Mouse (Mus musculus): ENCODE data around the gene Adgrf1. TPM values are rescaled to one million over a fixed set of nuclear protein-coding genes. Genes with fewer than 3 reads are reported as not detected.

The Adgrf1 gene
- total RNA-seq (2014; fragmentation: Nextera tagmentation), result not detected in 2 replicates
- not detected in 2 replicates for total RNA-seq (2017)

DNA sequence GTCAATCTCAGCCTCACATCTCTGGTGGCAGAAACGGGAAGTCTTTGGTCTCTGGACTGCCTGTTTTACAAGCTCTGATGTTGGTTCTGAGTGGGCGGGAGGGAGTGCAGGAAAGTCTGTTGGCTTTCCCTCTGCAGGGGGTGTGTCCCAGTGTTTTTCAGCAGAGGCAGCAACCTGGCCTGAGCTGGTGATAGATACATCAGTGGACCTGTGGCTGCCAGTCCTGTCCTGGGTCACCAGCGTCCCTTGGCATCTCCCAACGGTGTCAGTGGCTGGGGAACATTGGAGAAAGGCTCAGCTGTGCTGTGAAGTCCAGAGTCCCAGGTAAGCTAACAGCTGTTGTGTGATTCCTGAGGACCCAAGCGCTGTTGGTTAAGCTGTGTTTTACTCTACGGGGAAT is at the start of gene Adgrf1:
TSS of gene Adgrf1 (plus strand) at position 169 of the 400 bp plus-strand sequence.
- peak; percentile 60 for ATAC-seq (replicated peaks; ENCODE audit: poor library complexity, severe bottlenecking)

DNA sequence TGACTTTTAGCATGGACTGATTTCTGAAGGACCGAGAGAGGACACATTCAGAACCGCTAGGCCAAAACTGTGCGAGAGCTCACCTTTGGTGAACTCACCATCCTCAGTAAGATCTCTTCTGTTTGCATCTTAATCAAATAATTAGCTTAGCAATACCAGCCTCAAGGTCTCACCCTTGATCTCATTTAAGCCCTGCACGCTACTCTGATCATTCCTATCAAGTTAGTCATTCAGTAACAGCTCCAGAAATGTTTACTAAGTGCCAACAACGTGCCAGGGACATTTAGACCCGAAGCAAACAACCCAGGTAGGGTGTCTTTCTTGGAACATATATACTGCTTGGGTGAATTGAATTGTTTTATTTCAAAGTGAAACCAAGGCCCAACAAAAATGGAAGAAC is 44.0 kb upstream of the Adgrf1 start:
- no peak for ATAC-seq (replicated peaks; ENCODE audit: poor library complexity, severe bottlenecking)

DNA sequence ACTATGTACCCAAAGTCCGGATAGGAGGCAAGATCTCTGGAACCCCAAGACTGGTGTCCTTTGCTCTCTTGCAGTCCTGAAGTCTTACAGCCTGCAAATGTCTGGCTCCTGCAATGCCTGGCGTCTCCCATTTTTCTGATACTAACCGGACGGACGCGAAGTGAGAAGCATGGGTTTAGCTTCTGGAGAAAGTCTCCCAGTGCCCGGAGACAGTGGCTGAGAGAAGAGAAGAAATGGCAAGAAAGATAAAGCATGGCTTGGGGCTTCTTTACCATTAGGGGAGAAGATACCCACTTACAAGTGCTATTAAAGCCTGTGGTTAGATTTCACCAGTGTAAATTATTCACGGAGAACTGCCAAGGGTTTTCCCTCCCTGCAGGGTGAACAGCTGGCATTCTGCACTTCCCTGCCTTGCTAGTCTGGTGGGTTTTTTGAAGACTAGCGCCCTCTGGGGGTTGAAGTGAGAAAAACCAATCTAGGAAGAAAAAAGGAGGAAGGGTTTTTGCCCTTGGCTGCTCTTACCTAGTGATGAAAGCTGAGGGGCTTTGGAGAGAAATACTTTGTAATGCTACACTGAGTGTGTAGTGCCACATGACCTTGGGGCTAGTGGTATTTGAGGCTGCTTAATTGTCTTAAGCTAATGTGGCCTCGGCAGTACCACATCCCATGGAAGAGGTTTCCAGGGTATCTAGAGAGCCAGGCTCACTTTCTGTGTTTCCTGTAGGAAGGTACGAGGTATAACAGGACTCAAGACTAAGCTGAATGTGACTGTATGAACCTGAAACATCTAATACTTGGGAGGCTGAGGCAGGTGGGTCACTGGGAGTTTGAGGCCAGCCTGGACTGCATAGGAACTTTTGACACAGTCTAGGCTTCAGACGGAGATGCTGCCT is 40.3 kb upstream of the Adgrf1 start:
- peak; percentile 78 for ATAC-seq (replicated peaks; ENCODE audit: poor library complexity, severe bottlenecking)

DNA sequence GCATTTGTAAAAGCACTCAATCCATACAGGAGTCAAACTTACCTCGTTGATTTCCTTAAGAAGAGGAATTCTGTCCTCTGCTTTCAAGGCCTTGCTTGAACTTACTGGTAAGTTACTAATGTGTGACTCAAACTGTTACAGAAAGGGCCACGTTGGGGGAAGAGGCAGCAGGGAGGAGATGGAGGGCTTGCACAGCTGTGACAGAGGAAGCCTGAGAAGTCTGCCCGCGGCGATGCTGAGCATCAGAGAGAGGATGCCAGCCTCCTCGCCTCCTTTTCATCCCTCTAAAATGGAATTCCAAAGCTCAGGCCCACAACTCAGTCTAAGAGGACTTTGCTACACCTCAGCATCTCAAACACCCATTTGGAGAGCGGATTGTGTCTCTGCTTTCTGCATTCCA is 39.3 kb upstream of the Adgrf1 start:
- no peak for ATAC-seq (replicated peaks; ENCODE audit: poor library complexity, severe bottlenecking)

DNA sequence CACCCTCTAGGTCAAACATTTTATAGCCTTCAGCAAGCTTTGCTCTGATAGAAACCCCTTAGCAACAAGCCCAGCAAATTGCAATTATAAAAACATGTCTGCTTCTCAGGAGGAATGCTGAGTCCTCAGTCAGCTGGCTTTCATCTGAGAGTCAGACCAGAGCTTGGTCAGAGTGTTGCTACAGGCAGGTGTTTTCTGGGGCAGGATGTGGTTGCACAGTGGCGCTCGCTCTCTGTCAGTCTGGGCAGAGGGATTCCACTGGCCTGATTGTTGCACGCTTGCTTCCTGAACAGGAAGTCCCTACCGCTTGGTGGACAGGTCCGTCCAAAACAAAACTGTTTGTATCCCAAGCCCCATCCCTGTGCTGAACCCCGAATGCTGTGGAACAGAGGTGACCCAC is 37.4 kb upstream of the Adgrf1 start:
- peak; percentile 81 for ATAC-seq (replicated peaks; ENCODE audit: poor library complexity, severe bottlenecking)

DNA sequence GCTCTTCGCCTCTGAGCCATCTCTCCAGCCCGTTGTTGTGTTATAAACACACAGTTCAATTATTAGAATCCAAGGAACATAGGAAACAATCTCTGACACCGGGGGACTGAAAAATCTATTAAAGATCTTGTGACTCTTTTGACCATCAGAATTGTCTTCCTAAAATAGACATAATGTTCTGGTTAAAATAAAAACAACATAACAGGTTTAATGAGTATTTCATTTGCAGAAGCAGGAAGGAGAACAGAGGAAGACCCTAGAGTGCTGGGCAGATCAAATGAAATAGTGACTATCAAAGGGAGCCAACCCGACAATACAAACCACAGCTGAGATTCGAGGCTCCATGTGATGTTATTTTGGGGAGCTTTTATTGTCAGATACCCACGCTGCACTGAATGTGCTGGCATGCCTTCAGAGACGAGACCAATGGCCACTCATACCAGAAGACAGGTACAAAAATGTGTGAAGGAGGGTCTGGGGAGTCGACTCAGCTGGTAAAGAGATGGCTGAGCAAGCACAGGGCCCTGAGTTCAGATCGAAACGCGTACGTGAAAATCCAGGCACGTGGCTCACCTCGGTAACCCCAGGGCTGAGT is 33.4 kb upstream of the Adgrf1 start:
- no peak for ATAC-seq (replicated peaks; ENCODE audit: poor library complexity, severe bottlenecking)

DNA sequence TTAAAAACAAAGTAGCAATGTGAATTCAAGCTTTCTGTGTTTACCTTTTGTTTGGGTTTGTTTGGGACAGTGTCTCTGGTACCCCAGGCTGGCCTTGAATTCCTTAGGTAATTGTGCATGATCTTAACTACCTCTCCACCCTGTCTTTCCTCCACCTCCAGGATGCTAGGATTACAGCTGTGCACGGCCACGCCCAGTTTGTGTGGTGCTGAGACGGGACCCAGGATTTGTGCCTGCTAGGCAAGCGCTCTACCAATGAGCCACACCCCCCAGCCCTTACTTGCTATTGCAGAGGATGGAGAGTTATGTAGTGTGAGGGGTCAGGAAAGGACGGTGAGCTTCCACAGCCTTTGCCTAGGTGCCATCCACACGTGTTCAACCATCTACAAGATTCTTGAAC is 31.1 kb upstream of the Adgrf1 start:
- ATAC-seq (replicated peaks; ENCODE audit: poor library complexity, severe bottlenecking), result no peak

DNA sequence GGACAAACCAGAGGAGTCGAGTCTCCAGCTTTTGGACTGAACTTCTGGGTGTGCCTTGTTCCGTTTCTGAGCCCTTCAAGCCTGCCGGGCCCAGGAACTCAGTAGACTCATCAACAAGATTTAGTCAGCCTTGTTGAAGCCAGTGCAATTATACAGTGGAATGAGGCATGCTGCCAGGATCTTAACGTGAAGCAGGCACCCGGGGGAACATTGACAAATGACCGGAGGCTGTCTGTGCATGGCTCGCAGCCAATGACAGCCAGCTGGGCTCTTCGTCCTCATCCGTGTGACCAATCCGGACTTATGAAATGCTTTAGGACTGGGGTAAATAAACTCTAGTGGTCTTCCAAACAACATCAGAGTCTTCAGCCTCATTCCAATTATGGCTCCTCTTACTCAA is 29.0 kb upstream of the Adgrf1 start:
- no peak for ATAC-seq (replicated peaks; ENCODE audit: poor library complexity, severe bottlenecking)

DNA sequence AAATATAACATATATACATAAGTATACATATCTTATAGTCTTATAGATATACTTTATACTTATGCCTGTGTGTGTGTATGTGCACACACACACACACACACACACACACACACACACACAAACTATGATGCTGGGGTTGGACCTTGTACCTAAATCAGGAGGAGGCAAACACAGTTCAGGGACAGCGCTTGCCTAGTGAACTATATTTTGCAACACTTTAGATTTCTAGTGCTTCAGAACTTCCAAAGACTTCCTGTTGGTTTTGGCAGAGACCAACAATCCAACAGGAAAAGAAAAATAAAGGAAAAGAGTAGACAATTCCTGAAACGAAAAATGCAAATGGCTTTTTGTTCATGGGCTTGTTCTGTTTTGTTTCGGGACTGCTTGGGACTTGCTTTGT is 27.5 kb upstream of the Adgrf1 start:
- ATAC-seq (replicated peaks; ENCODE audit: poor library complexity, severe bottlenecking), result no peak

DNA sequence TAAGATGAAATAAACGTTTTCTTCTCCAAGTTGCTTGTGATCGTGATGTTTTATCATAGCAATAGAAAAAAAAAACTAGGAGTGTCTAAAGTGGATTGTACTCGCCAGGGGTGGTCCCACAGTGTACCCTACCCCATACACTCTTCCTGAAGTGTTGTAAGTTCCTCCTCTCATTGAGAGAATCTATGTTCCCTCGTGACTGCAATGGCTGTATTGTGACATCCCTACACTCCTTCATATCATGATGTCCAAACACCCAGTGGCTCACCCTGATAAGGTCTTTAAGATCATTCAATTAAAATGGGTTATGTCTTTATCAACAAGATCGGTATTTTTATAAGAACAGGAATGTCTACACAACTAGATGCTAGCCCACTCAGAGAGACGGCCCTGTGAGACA is 24.8 kb upstream of the Adgrf1 start:
- ATAC-seq (replicated peaks; ENCODE audit: poor library complexity, severe bottlenecking), result peak; percentile 68

DNA sequence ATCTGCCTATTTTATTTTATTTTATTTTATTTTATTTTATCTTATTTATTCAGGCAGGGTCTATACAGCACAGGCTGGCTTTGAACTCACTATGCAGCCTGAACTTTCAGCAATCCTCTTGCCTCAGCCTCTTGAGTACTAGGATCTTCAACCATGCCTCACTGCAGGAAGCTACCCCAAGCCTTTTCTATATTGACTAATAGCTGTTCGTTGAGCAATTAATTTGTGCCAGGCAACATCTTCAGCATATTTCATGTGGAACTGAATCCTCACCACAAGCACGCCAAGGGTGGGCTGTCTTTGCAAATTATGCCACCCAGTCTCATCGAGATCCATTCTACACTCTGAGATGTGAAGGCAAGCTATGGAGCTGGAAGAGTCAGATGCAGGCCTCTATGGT is 22.9 kb upstream of the Adgrf1 start:
- peak; percentile 72 for ATAC-seq (replicated peaks; ENCODE audit: poor library complexity, severe bottlenecking)

DNA sequence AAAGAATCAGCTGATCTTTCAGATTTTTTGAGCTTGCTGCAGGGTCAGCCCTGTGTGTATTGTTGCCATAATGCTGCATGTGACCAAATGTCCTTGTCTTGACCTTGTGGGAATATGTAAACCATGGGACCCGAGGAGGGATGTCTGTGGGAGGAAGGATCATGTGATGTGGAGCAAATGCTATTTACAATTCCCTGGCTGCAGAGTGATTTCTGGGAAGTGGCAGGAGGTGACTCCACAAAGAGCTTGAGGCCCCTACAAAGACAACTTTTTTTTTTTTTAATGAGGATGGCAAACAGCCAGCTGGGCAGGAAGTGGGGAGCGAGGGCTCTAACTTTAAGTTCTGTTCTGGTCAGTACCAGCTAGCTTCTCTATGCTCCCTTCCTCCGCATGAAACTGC is 20.5 kb upstream of the Adgrf1 start:
- ATAC-seq (replicated peaks; ENCODE audit: poor library complexity, severe bottlenecking), result no peak

DNA sequence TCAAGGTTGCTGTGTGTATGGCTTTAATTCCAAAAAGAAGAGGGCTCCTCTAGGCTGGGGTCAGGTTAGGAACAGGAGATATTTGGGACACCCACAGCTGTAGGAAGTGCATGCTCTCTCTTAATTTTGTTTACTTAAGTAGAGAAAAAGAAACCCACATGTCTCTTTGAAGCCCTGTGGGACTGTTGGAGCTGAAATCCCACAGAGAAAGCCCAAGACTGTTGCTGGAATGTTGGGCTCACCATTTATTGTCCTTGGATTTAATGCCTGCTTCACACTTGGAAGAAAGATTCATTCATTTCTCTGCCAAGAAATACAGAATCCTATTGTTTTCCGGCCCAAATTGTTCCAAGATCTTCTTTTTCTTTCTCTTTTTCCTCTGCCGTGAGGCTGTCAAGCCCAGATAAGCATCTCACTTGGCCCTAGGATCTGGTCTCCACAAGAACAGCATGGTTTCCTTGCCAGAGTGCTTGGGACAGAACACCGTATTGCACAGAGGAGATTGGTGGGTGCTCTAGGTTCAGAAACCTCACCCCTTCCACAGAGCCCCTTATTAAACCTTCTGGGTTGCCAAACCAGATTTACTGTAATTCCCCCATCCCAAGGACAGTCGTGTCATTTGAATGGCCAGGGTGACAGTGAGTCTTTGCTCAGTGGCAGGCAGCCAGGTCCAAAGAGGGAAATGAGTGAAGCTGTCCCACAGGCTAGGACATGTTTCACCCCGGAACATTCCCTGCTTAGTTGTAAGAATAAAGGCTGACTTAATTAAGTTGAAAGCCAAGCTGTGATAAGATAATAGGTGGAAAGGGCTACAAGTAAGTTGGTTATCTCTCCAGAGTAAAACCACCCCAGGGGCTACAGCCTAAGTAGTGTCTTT is 18.6 kb upstream of the Adgrf1 start:
- no peak for ATAC-seq (replicated peaks; ENCODE audit: poor library complexity, severe bottlenecking)

DNA sequence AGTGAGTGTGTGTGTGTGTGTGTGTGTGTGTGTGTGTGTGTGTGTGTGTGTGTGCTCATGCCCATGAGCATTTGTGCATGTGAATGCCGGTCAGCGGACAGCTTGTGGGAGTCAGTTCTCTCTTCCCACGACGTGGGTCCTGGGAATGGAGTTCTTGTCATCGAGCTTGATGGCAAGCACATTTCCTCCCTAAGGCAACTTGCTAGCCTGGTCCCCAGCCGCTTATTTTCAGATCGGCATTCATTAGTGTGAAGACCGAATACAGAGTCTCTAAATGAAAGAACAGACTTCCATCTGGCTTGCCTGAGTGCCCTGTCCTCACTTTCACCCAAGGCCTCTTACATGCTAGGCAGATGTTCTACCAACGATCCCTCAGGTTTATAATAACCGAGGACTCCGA is 17.3 kb upstream of the Adgrf1 start:
- ATAC-seq (replicated peaks; ENCODE audit: poor library complexity, severe bottlenecking), result no peak

DNA sequence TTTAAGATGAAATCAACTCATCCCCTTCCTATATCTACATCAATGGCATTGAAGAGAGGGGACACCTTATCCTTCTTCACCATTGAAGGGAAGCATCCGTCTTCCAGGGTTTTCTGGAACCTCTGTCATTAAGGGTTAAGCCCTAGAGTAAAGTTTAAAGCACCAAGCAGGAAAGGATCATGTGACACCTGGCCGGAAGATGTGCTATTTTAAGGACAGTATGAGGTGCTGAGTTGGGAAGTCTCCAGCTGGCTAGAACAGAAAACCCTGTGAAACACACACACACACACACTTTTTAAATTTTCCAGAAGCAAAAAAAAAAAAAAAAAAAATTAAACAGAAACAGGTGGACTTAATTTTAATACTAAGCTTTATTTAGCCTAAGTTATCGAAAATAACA is 15.9 kb upstream of the Adgrf1 start:
- ATAC-seq (replicated peaks; ENCODE audit: poor library complexity, severe bottlenecking), result no peak

DNA sequence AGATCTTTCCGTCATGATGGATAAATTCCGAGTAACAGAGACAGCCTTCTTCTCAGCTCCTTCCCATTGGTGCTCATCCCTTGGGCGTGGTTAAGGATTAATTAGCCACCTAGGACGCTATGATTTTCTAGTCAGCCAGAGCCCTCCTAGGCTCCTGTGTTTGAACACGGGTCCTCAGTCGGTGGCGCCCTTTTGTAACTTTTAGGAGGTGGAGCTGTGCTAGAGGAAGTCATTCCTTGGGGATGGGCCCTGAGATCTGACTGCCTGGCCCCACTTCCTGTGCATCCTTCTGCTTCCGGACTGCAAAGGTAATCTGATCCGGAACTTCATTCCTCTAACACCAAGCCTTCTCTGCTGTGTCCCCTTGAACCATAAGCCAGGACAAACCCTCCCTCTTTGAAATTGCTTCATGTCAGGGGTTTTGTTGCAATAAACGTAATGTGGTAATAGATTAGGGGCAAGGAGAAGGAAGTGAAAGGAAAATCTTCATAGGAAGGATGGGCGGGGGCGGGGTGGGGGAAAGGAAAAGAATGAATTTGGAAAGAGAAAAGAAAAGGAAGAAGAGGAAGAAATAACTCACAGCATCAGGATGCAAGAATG is 13.5 kb upstream of the Adgrf1 start:
- peak; percentile 81 for ATAC-seq (replicated peaks; ENCODE audit: poor library complexity, severe bottlenecking)

DNA sequence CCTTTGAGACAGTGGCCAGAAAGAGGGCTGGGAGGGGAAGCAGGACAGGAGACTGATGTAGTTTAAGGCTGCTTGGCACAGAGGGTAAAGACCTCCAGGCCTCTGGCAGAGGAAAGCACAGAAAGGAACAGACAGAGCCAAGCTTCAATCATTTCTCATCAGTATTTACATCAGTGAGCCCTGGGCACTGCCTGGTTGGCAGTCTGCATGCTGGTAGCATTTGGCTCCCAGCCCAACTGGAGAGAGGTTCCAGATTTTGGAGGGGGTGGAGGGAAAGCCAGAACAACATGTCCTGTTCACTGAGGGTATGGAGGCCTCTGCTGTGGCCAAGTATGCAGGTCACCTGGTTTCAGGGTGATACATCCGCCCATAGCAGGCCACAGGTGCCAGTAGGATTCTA is 12.4 kb upstream of the Adgrf1 start:
- no peak for ATAC-seq (replicated peaks; ENCODE audit: poor library complexity, severe bottlenecking)

DNA sequence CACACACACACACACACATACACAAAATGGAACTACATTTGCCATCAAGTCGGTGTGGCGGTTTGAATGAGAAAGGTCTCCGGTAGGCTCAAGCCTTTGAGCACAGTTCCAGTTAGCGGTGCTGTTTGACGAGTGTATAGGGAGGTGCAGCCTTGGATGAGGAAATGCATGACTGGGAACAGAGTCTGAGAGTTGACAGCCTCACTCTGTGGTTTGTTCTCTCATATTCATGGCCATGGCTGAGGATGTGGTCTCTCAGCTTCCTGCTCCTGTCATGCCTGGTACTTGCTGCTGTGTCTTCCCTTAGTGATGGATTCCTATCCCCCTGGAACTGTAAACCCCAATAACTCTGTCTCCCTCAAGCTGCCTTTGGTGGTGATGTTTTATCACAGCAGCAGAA is 8.2 kb upstream of the Adgrf1 start:
- peak; percentile 61 for ATAC-seq (replicated peaks; ENCODE audit: poor library complexity, severe bottlenecking)

DNA sequence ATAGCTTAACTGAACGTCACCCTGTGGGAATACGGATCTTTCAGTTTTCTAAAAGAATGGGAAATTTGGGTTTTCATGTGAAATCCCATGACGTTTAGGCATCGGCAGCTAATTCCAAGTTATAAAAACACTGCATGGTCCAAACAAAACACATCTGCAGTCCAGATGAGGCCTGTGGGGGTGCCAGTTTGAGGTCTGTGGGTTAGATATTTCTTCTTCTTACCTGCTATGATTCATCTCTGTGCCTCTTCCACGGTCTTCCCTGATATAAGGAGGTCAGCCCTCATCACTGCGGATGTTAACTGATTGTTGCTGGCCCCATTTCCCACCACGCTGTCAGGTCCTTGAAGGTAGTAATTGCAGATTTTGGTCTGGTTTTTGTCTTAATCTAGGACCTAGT is 5.4 kb upstream of the Adgrf1 start:
- no peak for ATAC-seq (replicated peaks; ENCODE audit: poor library complexity, severe bottlenecking)

DNA sequence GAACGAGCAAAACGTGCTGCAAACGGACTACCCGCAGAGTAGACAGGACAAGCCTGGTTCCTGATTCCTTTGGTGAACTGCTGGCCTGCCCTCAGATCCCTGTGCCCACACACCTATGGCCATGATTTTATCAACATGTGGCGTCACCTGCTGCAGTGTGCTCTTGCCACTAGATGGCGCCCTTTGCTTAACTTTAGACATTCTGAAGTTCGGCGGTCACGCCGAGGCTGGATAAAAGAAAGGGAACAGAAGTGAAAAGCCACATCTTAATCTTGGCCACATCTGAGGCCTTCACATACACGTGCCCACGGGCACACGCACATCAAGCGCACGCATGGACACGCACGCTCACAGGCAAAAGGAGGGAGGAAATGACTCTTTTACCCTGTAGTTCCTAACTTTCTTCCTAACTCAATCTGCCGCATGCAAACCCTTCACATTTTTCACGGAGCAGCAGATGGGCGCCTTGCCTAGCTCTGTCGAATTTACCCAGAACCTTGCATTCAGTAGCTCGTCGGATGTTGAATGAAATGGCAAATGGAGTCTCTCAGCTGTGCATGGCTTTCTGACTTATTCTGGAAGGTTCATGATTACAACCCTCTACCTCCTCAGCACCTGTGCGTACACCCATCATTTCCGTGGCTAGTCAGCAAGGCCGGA is 4.8 kb upstream of the Adgrf1 start:
- ATAC-seq (replicated peaks; ENCODE audit: poor library complexity, severe bottlenecking), result peak; percentile 72

All from granulocyte monocyte progenitor cell, adult 5-6 weeks (primary cell).